Mouse (Mus musculus): ENCODE results near the gene Serinc2.

DNA sequence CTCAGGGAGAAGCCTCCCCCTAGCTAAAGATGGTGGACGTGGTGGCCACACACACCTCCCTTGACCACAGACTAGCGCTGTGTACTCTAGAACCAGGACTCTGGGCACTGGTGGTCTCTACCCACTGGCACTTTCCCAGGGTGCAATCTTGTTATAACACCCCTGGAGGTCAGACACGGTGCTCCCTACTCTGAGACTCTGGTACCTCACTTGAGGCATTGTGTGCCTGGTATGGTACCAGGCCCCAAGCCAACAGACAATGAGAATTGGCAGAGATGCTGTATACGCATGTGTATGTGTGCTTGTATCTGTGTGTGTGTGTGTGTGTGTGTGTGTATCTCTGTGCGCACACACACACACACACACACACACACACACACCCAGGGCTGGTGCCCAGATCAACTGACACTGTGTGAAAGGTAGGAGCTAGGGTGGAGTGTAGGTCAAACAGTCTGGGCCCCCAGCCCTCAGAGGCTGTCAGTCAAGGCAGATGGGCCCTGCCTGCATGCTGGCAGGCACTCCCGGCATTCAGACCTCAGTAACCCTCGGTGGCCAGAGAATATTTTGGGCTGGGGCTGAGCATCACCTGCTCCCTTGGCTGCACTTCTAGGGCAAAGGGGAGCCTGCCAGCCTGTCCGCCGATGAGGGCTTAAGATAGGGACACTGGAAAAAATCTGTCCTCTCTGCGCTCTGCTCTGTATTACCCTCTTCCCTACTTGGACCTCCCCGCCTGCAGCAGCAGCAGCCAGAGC is 20.0 kb upstream of the Serinc2 start:
- TF ChIP-seq CTCF (IDR thresholded peaks at IDR 0.05; ENCODE audit: low read depth) (no peak), EP300 (IDR thresholded peaks at IDR 0.05; ENCODE audit: low read depth) (peak; percentile 98)

Data from heart, postnatal 0 days (tissue).